Mouse (Mus musculus) hindbrain, embryonic 13.5 days (tissue): Measurements from ENCODE around the gene Olfr1048. TPM values are rescaled to one million over a fixed set of nuclear protein-coding genes. Genes with fewer than 3 reads are reported as not detected.
"Not testable (repeated sequence)": the region's sequence is repeated elsewhere in the genome, so short reads cannot be mapped to it uniquely, and the experiment has no call there.

ENCODE experiments used
- ATAC-seq: fragments of 200-750 bp; cut with Nextera tagmentation; 2 replicates; pipeline ENCODE4 v1.8.0; 2017; ENCODE audit warnings: moderate TSS enrichment; ENCODE audit not compliant: low FRiP score
- H3K27ac ChIP-seq: fragments of 300-500 bp; sonication (generic); 2 replicates; pipeline ENCODE4 v1.5.1; 2015; ENCODE audit warnings: inconsistent platforms, mild to moderate bottlenecking, moderate library complexity
- H3K27me3 ChIP-seq: fragments of 300-500 bp; sonication (generic); 2 replicates; pipeline ENCODE4 v1.6.1; 2015; ENCODE audit warnings: mild to moderate bottlenecking, inconsistent platforms
- H3K36me3 ChIP-seq: fragments of 300-500 bp; sonication (generic); 2 replicates; pipeline ENCODE4 v1.6.1; 2015; ENCODE audit warnings: mild to moderate bottlenecking, inconsistent platforms
- H3K4me1 ChIP-seq: fragments of 300-500 bp; sonication (generic); replicated peaks from 2 replicates; pipeline ENCODE4 v1.6.1; 2015; ENCODE audit warnings: inconsistent platforms
- H3K4me2 ChIP-seq: fragments of 300-500 bp; sonication (generic); 2 replicates; pipeline ENCODE4 v1.6.1; 2015; ENCODE audit warnings: inconsistent platforms, mild to moderate bottlenecking, moderate library complexity
- H3K4me3 ChIP-seq: fragments of 300-500 bp; sonication (generic); 2 replicates; pipeline ENCODE4 v1.5.1; 2015; ENCODE audit warnings: mild to moderate bottlenecking, inconsistent platforms
- H3K9ac ChIP-seq: fragments of 300-500 bp; sonication (generic); 2 replicates; pipeline ENCODE4 v1.6.1; 2015; ENCODE audit warnings: mild to moderate bottlenecking, inconsistent platforms
- H3K9me3 ChIP-seq: fragments of 300-500 bp; sonication (generic); 2 replicates; pipeline ENCODE4 v1.6.1; 2016; ENCODE audit warnings: inconsistent platforms
- WGBS: fragments of 180-500 bp; shearing (Covaris S2); methylation state at CpG from one replicate; pipeline ENCODE4 v1.1.7; 2015; 5-methylcytosine and 5-hydroxymethylcytosine counted together
- polyA plus RNA-seq: library from polyadenylated mRNA; unstranded; fragments of >200 nt; fragmentation: Nextera tagmentation; extraction: Ambion mirVana; gene quantifications from 2 replicates; pipeline ENCODE4 v1.2.1, GENCODE M21; 2015

The Olfr1048 gene
- polyA plus RNA-seq: not detected in 2 replicates

- Histone ChIP-seq H3K9me3 (no peaks in the 10 kb centered on the region), H3K4me1 (no peaks in the 10 kb centered on the region), H3K27ac (no peak within 1 kb of the TSS), H3K9ac (no peak within 1 kb of the TSS), H3K27me3 (no peaks in the 10 kb centered on the region), H3K4me3 (no peak within 1 kb of the TSS), H3K4me2 (no peak within 1 kb of the TSS), H3K36me3 (no peaks in the 10 kb centered on the region)
- no peak for ATAC-seq
These were observed at the start of gene Olfr1048 for GRCm38 (mm10) chr2:86240189-86240588. Olfr1048 (minus strand) TSS chr2:86240289.

GRCm38 (mm10) chr2:86278988-86279387 lies 38.9 kb upstream of the Olfr1048 start, which contains the start of gene Olfr1051:
Olfr1051 (minus strand) TSS chr2:86279088.
- H3K27me3 ChIP-seq, ATAC-seq, H3K27ac ChIP-seq, H3K9me3 ChIP-seq, H3K36me3 ChIP-seq, H3K4me2 ChIP-seq, H3K4me1 ChIP-seq, H3K9ac ChIP-seq, H3K4me3 ChIP-seq: not testable (repeated sequence)

GRCm38 (mm10) chr2:86258228-86258627 lies 18.1 kb upstream of the Olfr1048 start, which contains the start of gene Olfr1049:
Olfr1049 (minus strand) TSS chr2:86258328.
- ATAC-seq: not testable (repeated sequence)

GRCm38 (mm10) chr2:86231301-86231700 lies 8.8 kb downstream of the Olfr1048 start, which contains the start of gene Olfr1047:
Olfr1047 (minus strand) TSS chr2:86231401.
- ATAC-seq: no peak
- WGBS: 100% methylated on average over 1 of the region's 1 CpGs

More at GRCm38 (mm10) chr2:86258228-86258627, 18.1 kb upstream of the Olfr1048 start, which contains the start of gene Olfr1049:
- H3K27me3 ChIP-seq, H3K9ac ChIP-seq, H3K4me2 ChIP-seq, H3K9me3 ChIP-seq, H3K4me1 ChIP-seq, H3K27ac ChIP-seq, H3K4me3 ChIP-seq, H3K36me3 ChIP-seq: not testable (repeated sequence)

GRCm38 (mm10) chr2:86219214-86219613 lies 20.9 kb downstream of the Olfr1048 start, which contains the start of gene Olfr1046:
Olfr1046 (minus strand) TSS chr2:86219314.
- ATAC-seq: no peak
- Histone ChIP-seq H3K27ac (no peak within 1 kb of the TSS), H3K9ac (no peak within 1 kb of the TSS), H3K4me3 (no peak within 1 kb of the TSS), H3K9me3 (no peaks in the 10 kb centered on the region), H3K4me1 (no peaks in the 10 kb centered on the region), H3K36me3 (no peaks in the 10 kb centered on the region), H3K4me2 (no peak within 1 kb of the TSS), H3K27me3 (no peaks in the 10 kb centered on the region)
- 74% methylated on average over 2 of the region's 2 CpGs for WGBS

More at GRCm38 (mm10) chr2:86231301-86231700, 8.8 kb downstream of the Olfr1048 start, which contains the start of gene Olfr1047:
- H3K4me2 ChIP-seq: no peak within 1 kb of the TSS
- no peak within 1 kb of the TSS for H3K27ac ChIP-seq
- H3K4me3 ChIP-seq: no peak within 1 kb of the TSS
- no peaks in the 10 kb centered on the region for H3K4me1 ChIP-seq
- no peaks in the 10 kb centered on the region for H3K9me3 ChIP-seq
- no peak within 1 kb of the TSS for H3K9ac ChIP-seq
- no peaks in the 10 kb centered on the region for H3K36me3 ChIP-seq
- no peaks in the 10 kb centered on the region for H3K27me3 ChIP-seq

- Histone ChIP-seq H3K4me2 (no peak within 1 kb of the TSS), H3K27ac (no peak within 1 kb of the TSS), H3K36me3 (no peaks in the 10 kb centered on the region), H3K9me3 (no peaks in the 10 kb centered on the region; the same call in 1 of the 2 replicates), H3K4me1 (no peaks in the 10 kb centered on the region), H3K9ac (no peak within 1 kb of the TSS), H3K4me3 (no peak within 1 kb of the TSS), H3K27me3 (no peaks in the 10 kb centered on the region)
- no peak for ATAC-seq
These were observed 37.2 kb downstream of the Olfr1048 start, which contains the start of gene Olfr1045 for GRCm38 (mm10) chr2:86202909-86203308. Olfr1045 (minus strand) TSS chr2:86203009.

- H3K27ac ChIP-seq: no peak overlapping the region
- WGBS: 59% methylated on average over 1 of the region's 1 CpGs
These were observed 44.2 kb downstream of the Olfr1048 start for GRCm38 (mm10) chr2:86195863-86196262.

GRCm38 (mm10) chr2:86185583-86185982 lies 54.5 kb downstream of the Olfr1048 start, which contains the start of gene Olfr52:
Olfr52 (minus strand) TSS chr2:86185683.
- Histone ChIP-seq H3K4me3 (no peak within 1 kb of the TSS), H3K27ac (no peak within 1 kb of the TSS), H3K4me2 (no peak within 1 kb of the TSS), H3K9me3 (no peaks in the 10 kb centered on the region), H3K27me3 (no peaks in the 10 kb centered on the region), H3K9ac (no peak within 1 kb of the TSS), H3K36me3 (no peaks in the 10 kb centered on the region), H3K4me1 (no peaks in the 10 kb centered on the region)
- ATAC-seq: no peak

More at GRCm38 (mm10) chr2:86195863-86196262, 44.2 kb downstream of the Olfr1048 start:
- no peaks in the 10 kb centered on the region for H3K36me3 ChIP-seq
- H3K4me1 ChIP-seq: no peaks in the 10 kb centered on the region
- H3K9me3 ChIP-seq: no peaks in the 10 kb centered on the region
- H3K4me2 ChIP-seq: no peak overlapping the region
- no peak overlapping the region for H3K9ac ChIP-seq
- ATAC-seq: no peak
- no peak overlapping the region for H3K4me3 ChIP-seq
- no peaks in the 10 kb centered on the region for H3K27me3 ChIP-seq

Other genes starting within 250 kb of the Olfr1048 start
- not detected in 2 replicates for gene Olfr1031, start 250.0 kb downstream of the Olfr1048 start, polyA plus RNA-seq
- gene Olfr1032, start 234.7 kb downstream of the Olfr1048 start, polyA plus RNA-seq: not detected in 2 replicates
- gene Olfr1033, start 219.7 kb downstream of the Olfr1048 start, polyA plus RNA-seq: not detected in 2 replicates
- not detected in 2 replicates for gene Olfr1034, start 194.4 kb downstream of the Olfr1048 start, polyA plus RNA-seq
- gene Olfr1036, start 166.3 kb downstream of the Olfr1048 start, polyA plus RNA-seq: not detected in 2 replicates
- gene Olfr1037, start 152.9 kb downstream of the Olfr1048 start, polyA plus RNA-seq: not detected in 2 replicates
- not detected in 2 replicates for gene Olfr1039, start 104.4 kb downstream of the Olfr1048 start, polyA plus RNA-seq
- gene Olfr1040, start 93.6 kb downstream of the Olfr1048 start, polyA plus RNA-seq: not detected in 2 replicates
- gene Olfr1042, start 78.5 kb downstream of the Olfr1048 start, polyA plus RNA-seq: not detected in 2 replicates
- not detected in 2 replicates for gene Olfr1043, start 72.8 kb downstream of the Olfr1048 start, polyA plus RNA-seq
- gene Olfr1044, start 62.5 kb downstream of the Olfr1048 start, polyA plus RNA-seq: not detected in 2 replicates
- not detected in 2 replicates for gene Olfr52, start 54.6 kb downstream of the Olfr1048 start, polyA plus RNA-seq
- not detected in 2 replicates for gene Olfr1045, start 37.3 kb downstream of the Olfr1048 start, polyA plus RNA-seq
- not detected in 2 replicates for gene Olfr1046, start 21.0 kb downstream of the Olfr1048 start, polyA plus RNA-seq
- not detected in 2 replicates for gene Olfr1047, start 8.9 kb downstream of the Olfr1048 start, polyA plus RNA-seq
- gene Olfr1049, start 18.0 kb upstream of the Olfr1048 start, polyA plus RNA-seq: not detected in 2 replicates
- not detected in 2 replicates for gene Olfr1051, start 38.8 kb upstream of the Olfr1048 start, polyA plus RNA-seq
- not detected in 2 replicates for gene Olfr1052, start 52.2 kb upstream of the Olfr1048 start, polyA plus RNA-seq
- gene Olfr1053, start 75.0 kb upstream of the Olfr1048 start, polyA plus RNA-seq: not detected in 2 replicates
- gene Olfr1054, start 95.1 kb upstream of the Olfr1048 start, polyA plus RNA-seq: not detected in 2 replicates
- gene Olfr1055, start 110.0 kb upstream of the Olfr1048 start, polyA plus RNA-seq: not detected in 2 replicates
- not detected in 2 replicates for gene Olfr1056, start 122.2 kb upstream of the Olfr1048 start, polyA plus RNA-seq
- not detected in 2 replicates for gene Olfr1057, start 138.1 kb upstream of the Olfr1048 start, polyA plus RNA-seq
- not detected in 2 replicates for gene Olfr1058, start 148.3 kb upstream of the Olfr1048 start, polyA plus RNA-seq
- gene Olfr1061, start 173.8 kb upstream of the Olfr1048 start, polyA plus RNA-seq: not detected in 2 replicates
- gene Olfr1062, start 186.5 kb upstream of the Olfr1048 start, polyA plus RNA-seq: not detected in 2 replicates
- gene Olfr1065, start 210.3 kb upstream of the Olfr1048 start, polyA plus RNA-seq: not detected in 2 replicates
- not detected in 2 replicates for gene Olfr1066, start 216.0 kb upstream of the Olfr1048 start, polyA plus RNA-seq
- gene Olfr228, start 247.1 kb upstream of the Olfr1048 start, polyA plus RNA-seq: not detected in 2 replicates